Mouse (Mus musculus) kidney, adult 11 months (tissue): ENCODE data around the gene Serpina1a.
A peak's percentile ranks its signal among the peaks of the same experiment; 100 is the strongest.
"Not testable (repeated sequence)": the region's sequence is repeated elsewhere in the genome, so short reads cannot be mapped to it uniquely, and the experiment has no call there.

ENCODE experiments used
- DNase-seq: peaks from one replicate; pipeline ENCODE4 v3.0.0; 2022

Serpina1a gene

GRCm38 (mm10) chr12:103863101-103863974 lies at the start of gene Serpina1a:
TSS of gene Serpina1a (minus strand) at chr12:103863562.
- not testable (repeated sequence) for DNase-seq

GRCm38 (mm10) chr12:103909181-103909580 lies 45.8 kb upstream of the Serpina1a start:
- peak; percentile 67 for DNase-seq

GRCm38 (mm10) chr12:103907746-103908145 lies 44.4 kb upstream of the Serpina1a start:
- DNase-seq, result not testable (repeated sequence)

GRCm38 (mm10) chr12:103904837-103905340 lies 41.5 kb upstream of the Serpina1a start, which contains the start of gene Serpina1c:
TSS of gene Serpina1c (minus strand) at chr12:103904887.
- DNase-seq, result not testable (repeated sequence)

- DNase-seq, result peak; percentile 17
Observed at GRCm38 (mm10) chr12:103901929-103902328, 38.6 kb upstream of the Serpina1a start.

GRCm38 (mm10) chr12:103866873-103867272 lies 3.5 kb upstream of the Serpina1a start:
- not testable (repeated sequence) for DNase-seq

- DNase-seq, result no peak
Observed at GRCm38 (mm10) chr12:103860976-103861375, 2.4 kb downstream of the Serpina1a start.

- DNase-seq, result peak; percentile 11
Observed at GRCm38 (mm10) chr12:103860571-103860970, 2.8 kb downstream of the Serpina1a start.

- DNase-seq, result not testable (repeated sequence)
Observed at GRCm38 (mm10) chr12:103859584-103859983, 3.8 kb downstream of the Serpina1a start.

- not testable (repeated sequence) for DNase-seq
Observed at GRCm38 (mm10) chr12:103853032-103853431, 10.3 kb downstream of the Serpina1a start.

- not testable (repeated sequence) for DNase-seq
Observed at GRCm38 (mm10) chr12:103830273-103830672, 33.1 kb downstream of the Serpina1a start, which contains the start of gene Serpina1b. TSS of gene Serpina1b (minus strand) at chr12:103830373.

GRCm38 (mm10) chr12:103827661-103828372 lies 35.5 kb downstream of the Serpina1a start:
- DNase-seq, result not testable (repeated sequence)

- DNase-seq, result not testable (repeated sequence)
Observed at GRCm38 (mm10) chr12:103823826-103824225, 39.5 kb downstream of the Serpina1a start.
